Mouse (Mus musculus) midbrain, embryonic 12.5 days (tissue): Measurements from ENCODE around the gene Ccpg1os. TPM values are rescaled to one million over a fixed set of nuclear protein-coding genes. Genes with fewer than 3 reads are reported as not detected.

Experiments used
- ATAC-seq: fragments of 200-750 bp; cut with Nextera tagmentation; 2 replicates; pipeline ENCODE4 v1.8.0; 2017; ENCODE audit warnings: low read depth, moderate TSS enrichment, moderate library complexity; ENCODE audit not compliant: low FRiP score
- H3K27ac ChIP-seq: fragments of 300-500 bp; sonication (generic); replicated peaks from 2 replicates; pipeline ENCODE4 v1.5.1; 2016; ENCODE audit warnings: mild to moderate bottlenecking
- H3K27me3 ChIP-seq: fragments of 300-500 bp; sonication (generic); 2 replicates; pipeline ENCODE4 v1.6.1; 2016; ENCODE audit warnings: mild to moderate bottlenecking
- H3K36me3 ChIP-seq: fragments of 300-500 bp; sonication (generic); 2 replicates; pipeline ENCODE4 v1.6.1; 2016
- H3K4me1 ChIP-seq: fragments of 300-500 bp; sonication (generic); 2 replicates; pipeline ENCODE4 v1.6.1; 2016
- H3K4me2 ChIP-seq: fragments of 300-500 bp; sonication (generic); replicated peaks from 2 replicates; pipeline ENCODE4 v1.6.1; 2016; ENCODE audit warnings: mild to moderate bottlenecking, moderate library complexity
- H3K4me3 ChIP-seq: fragments of 300-500 bp; sonication (generic); 2 replicates; pipeline ENCODE4 v1.5.1; 2016; ENCODE audit warnings: mild to moderate bottlenecking
- H3K9ac ChIP-seq: fragments of 300-500 bp; sonication (generic); replicated peaks from 2 replicates; pipeline ENCODE4 v1.6.1; 2016; ENCODE audit warnings: mild to moderate bottlenecking, moderate library complexity
- H3K9me3 ChIP-seq: fragments of 300-500 bp; sonication (generic); 2 replicates; pipeline ENCODE4 v1.6.1; 2016; ENCODE audit warnings: mild to moderate bottlenecking
- whole genome bisulfite sequencing: fragments of 180-500 bp; shearing (Covaris S2); methylation state at CpG from one replicate; pipeline ENCODE4 v1.1.7; 2016; 5-methylcytosine and 5-hydroxymethylcytosine counted together
- polyA plus RNA-seq: library from polyadenylated mRNA; unstranded; fragments of >200 nt; fragmentation: Nextera tagmentation; extraction: Ambion mirVana; gene quantifications from 2 replicates; pipeline ENCODE4 v1.2.1, GENCODE M21; 2016

The Ccpg1os gene
- polyA plus RNA-seq, 1 experiment from 2014 or later, result 24.1 TPM

GRCm38 (mm10) chr9:73005106-73005505, 19.9 kb upstream of the Ccpg1os start:
- H3K4me1 ChIP-seq, result no peaks in the 10 kb centered on the region
- no peak overlapping the region for H3K27ac ChIP-seq
- no peak for ATAC-seq
- peaks cover 26% of the 10 kb centered on the region for H3K36me3 ChIP-seq
- WGBS, result 85% methylated on average over 6 of the region's 6 CpGs
- H3K27me3 ChIP-seq, result no peaks in the 10 kb centered on the region
- H3K4me3 ChIP-seq, result no peak overlapping the region
- H3K9me3 ChIP-seq, result no peaks in the 10 kb centered on the region
- no peak overlapping the region for H3K9ac ChIP-seq
- H3K4me2 ChIP-seq, result no peak overlapping the region

DNA sequence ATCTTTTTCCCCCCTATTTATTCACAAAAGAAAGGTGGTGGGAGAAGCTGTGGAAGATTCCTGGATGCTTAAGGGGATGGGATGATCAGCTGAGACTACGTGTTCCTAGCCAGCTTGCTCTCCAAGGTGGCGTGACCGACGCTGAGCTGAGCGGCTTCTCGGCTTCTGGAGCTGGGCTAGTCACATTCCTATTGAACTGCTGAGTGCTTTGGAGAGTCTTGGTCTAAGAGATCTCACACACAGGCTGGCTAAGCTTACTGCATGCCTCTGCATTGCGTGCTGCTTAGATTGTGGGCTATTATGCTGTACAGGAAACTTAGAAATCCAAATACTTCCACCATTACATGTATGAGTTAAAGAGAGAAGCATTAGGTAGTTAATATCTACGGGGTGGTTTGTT, 18.9 kb upstream of the Ccpg1os start:
- Histone ChIP-seq H3K4me1 (no peaks in the 10 kb centered on the region), H3K27ac (no peak overlapping the region), H3K4me2 (no peak overlapping the region), H3K36me3 (peaks cover 22% of the 10 kb centered on the region), H3K9me3 (no peaks in the 10 kb centered on the region), H3K27me3 (no peaks in the 10 kb centered on the region), H3K9ac (no peak overlapping the region), H3K4me3 (no peak overlapping the region)
- WGBS, result 84% methylated on average over 8 of the region's 8 CpGs
- ATAC-seq, result no peak

GRCm38 (mm10) chr9:73002177-73002576, 17.0 kb upstream of the Ccpg1os start:
- Histone ChIP-seq H3K9ac (no peak overlapping the region), H3K36me3 (peaks cover 22% of the 10 kb centered on the region), H3K4me3 (no peak overlapping the region), H3K27ac (no peak overlapping the region), H3K4me1 (no peaks in the 10 kb centered on the region), H3K9me3 (no peaks in the 10 kb centered on the region), H3K4me2 (no peak overlapping the region), H3K27me3 (no peaks in the 10 kb centered on the region)
- ATAC-seq, result no peak
- WGBS, result 75% methylated on average over 3 of the region's 3 CpGs

GRCm38 (mm10) chr9:73001314-73002011, 16.3 kb upstream of the Ccpg1os start:
- no peaks in the 10 kb centered on the region for H3K9me3 ChIP-seq
- H3K27me3 ChIP-seq, result no peaks in the 10 kb centered on the region
- no peak overlapping the region for H3K27ac ChIP-seq
- H3K4me1 ChIP-seq, result no peaks in the 10 kb centered on the region
- H3K36me3 ChIP-seq, result peaks cover 22% of the 10 kb centered on the region
- H3K9ac ChIP-seq, result no peak overlapping the region
- no peak for ATAC-seq
- no peak overlapping the region for H3K4me3 ChIP-seq
- no peak overlapping the region for H3K4me2 ChIP-seq
- WGBS, result 87% methylated on average over 13 of the region's 13 CpGs

- no peaks in the 10 kb centered on the region for H3K4me1 ChIP-seq
- no peak for ATAC-seq
- 76% methylated on average over 2 of the region's 2 CpGs for WGBS
Measured at GRCm38 (mm10) chr9:73000487-73000886, 15.3 kb upstream of the Ccpg1os start.

DNA sequence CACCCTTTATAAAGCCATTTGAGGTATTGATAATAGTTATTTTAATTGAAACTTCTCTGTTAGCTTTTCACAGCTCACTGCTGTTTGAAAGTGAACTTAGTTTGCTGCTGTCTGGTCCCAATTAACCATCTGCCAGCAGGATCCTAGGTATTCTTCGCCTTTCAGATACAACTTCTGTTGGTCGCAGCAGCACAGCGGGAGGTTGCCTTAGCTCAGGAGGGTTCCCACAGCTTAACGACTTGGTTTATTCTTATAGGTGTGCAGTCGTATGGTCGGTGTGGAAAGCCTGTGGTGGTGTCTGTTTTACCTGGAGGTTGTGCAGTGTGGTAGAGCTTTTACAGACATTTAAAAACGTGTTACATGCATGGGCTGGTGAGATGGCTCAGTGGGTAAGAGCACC, 11.6 kb upstream of the Ccpg1os start:
- H3K27ac ChIP-seq, result no peak overlapping the region

More at GRCm38 (mm10) chr9:73000487-73000886, 15.3 kb upstream of the Ccpg1os start:
- Histone ChIP-seq H3K27ac (no peak overlapping the region), H3K36me3 (peaks cover 13% of the 10 kb centered on the region), H3K4me3 (no peak overlapping the region), H3K9me3 (no peaks in the 10 kb centered on the region), H3K4me2 (no peak overlapping the region), H3K27me3 (no peaks in the 10 kb centered on the region), H3K9ac (no peak overlapping the region)

DNA sequence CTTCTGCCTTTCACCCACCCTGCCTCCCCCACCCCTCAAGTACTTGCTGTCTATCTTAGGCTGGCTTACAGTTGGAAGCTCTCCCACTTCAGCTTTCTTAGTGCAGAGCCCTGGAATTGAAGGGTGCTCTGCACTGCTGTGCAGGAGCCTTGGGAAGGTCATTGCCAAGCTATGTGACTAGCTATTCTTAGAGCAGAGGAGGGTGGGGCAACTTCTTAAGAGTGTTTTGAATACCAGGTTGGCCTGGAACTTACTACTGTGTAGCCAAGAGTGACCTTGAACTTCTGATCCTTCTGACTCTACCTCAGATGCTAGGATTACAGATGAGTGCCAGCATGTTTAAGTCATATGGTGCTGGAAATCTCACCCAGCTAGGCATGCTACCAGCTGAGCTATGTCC, 11.0 kb upstream of the Ccpg1os start:
- no peaks in the 10 kb centered on the region for H3K4me1 ChIP-seq
- no peak overlapping the region for H3K9ac ChIP-seq
- H3K36me3 ChIP-seq, result no peaks in the 10 kb centered on the region
- no peak overlapping the region for H3K27ac ChIP-seq
- H3K9me3 ChIP-seq, result no peaks in the 10 kb centered on the region
- no peaks in the 10 kb centered on the region for H3K27me3 ChIP-seq
- no peak overlapping the region for H3K4me2 ChIP-seq
- no peak overlapping the region for H3K4me3 ChIP-seq
- ATAC-seq, result no peak

More for the DNA sequence above, 11.6 kb upstream of the Ccpg1os start:
- H3K4me2 ChIP-seq, result no peak overlapping the region
- WGBS, result 62% methylated on average over 7 of the region's 7 CpGs
- H3K27me3 ChIP-seq, result no peaks in the 10 kb centered on the region
- no peaks in the 10 kb centered on the region for H3K4me1 ChIP-seq
- H3K36me3 ChIP-seq, result 0 out of 2 replicates have a peak, but pooled peaks cover under 1% of the 10 kb centered on the region
- no peaks in the 10 kb centered on the region for H3K9me3 ChIP-seq
- H3K4me3 ChIP-seq, result no peak overlapping the region
- H3K9ac ChIP-seq, result no peak overlapping the region
- no peak for ATAC-seq

- 87% methylated on average over 5 of the region's 5 CpGs for WGBS
- no peaks in the 10 kb centered on the region for H3K4me1 ChIP-seq
- no peaks in the 10 kb centered on the region for H3K9me3 ChIP-seq
- no peaks in the 10 kb centered on the region for H3K27me3 ChIP-seq
- no peak for ATAC-seq
- H3K36me3 ChIP-seq, result no peaks in the 10 kb centered on the region
- H3K27ac ChIP-seq, result no peak overlapping the region
- no peak overlapping the region for H3K4me2 ChIP-seq
- H3K9ac ChIP-seq, result no peak overlapping the region
- no peak overlapping the region for H3K4me3 ChIP-seq
Measured at GRCm38 (mm10) chr9:72992576-72992975, 7.4 kb upstream of the Ccpg1os start.

GRCm38 (mm10) chr9:72991420-72991819, 6.2 kb upstream of the Ccpg1os start:
- Histone ChIP-seq H3K9ac (no peak overlapping the region), H3K36me3 (no peaks in the 10 kb centered on the region), H3K27me3 (no peaks in the 10 kb centered on the region), H3K27ac (no peak overlapping the region), H3K9me3 (no peaks in the 10 kb centered on the region), H3K4me1 (peaks cover 3% of the 10 kb centered on the region), H3K4me2 (no peak overlapping the region), H3K4me3 (no peak overlapping the region)
- ATAC-seq, result no peak
- WGBS, result 94% methylated on average over 2 of the region's 2 CpGs

DNA sequence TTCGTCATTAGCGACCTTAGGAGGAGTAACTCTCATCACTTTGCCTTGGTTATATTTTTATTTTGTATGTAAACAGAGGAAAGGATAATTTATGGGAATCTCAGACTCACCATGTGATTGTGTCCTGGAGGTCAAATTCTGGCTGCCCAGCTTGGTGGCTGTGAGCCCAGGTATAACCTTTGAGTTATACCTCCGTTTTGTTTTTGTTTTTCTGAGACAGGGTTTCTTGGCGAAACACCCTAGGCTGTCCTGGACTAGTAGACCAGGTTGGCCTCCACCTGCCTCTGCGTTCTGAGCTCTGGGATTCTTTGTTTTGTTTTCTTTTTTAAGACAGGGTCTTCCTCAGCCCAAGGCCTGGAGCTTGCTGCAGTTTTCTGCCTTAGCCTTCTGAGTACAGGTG, 3.5 kb upstream of the Ccpg1os start:
- Histone ChIP-seq H3K4me1 (peaks cover 16% of the 10 kb centered on the region), H3K9ac (no peak overlapping the region), H3K9me3 (no peaks in the 10 kb centered on the region), H3K27ac (no peak overlapping the region), H3K36me3 (no peaks in the 10 kb centered on the region), H3K4me2 (no peak overlapping the region), H3K27me3 (no peaks in the 10 kb centered on the region), H3K4me3 (no peak overlapping the region)
- 80% methylated on average over 5 of the region's 5 CpGs for WGBS
- no peak for ATAC-seq

GRCm38 (mm10) chr9:72987703-72988102, 2.5 kb upstream of the Ccpg1os start:
- no peak overlapping the region for H3K9ac ChIP-seq
- no peaks in the 10 kb centered on the region for H3K27me3 ChIP-seq
- H3K36me3 ChIP-seq, result no peaks in the 10 kb centered on the region
- H3K4me3 ChIP-seq, result no peak overlapping the region
- H3K27ac ChIP-seq, result no peak overlapping the region
- H3K4me2 ChIP-seq, result no peak overlapping the region
- H3K4me1 ChIP-seq, result peaks cover 16% of the 10 kb centered on the region
- WGBS, result 57% methylated on average over 3 of the region's 3 CpGs
- ATAC-seq, result no peak
- H3K9me3 ChIP-seq, result no peaks in the 10 kb centered on the region

- Histone ChIP-seq H3K9ac (no peak overlapping the region), H3K4me3 (no peak overlapping the region), H3K4me1 (peaks cover 16% of the 10 kb centered on the region), H3K9me3 (no peaks in the 10 kb centered on the region), H3K4me2 (no peak overlapping the region), H3K27ac (no peak overlapping the region), H3K36me3 (no peaks in the 10 kb centered on the region), H3K27me3 (no peaks in the 10 kb centered on the region)
- no peak for ATAC-seq
- 79% methylated on average over 2 of the region's 2 CpGs for WGBS
Measured at GRCm38 (mm10) chr9:72983066-72983465, 2.1 kb downstream of the Ccpg1os start.

- no peak overlapping the region for H3K4me3 ChIP-seq
Measured at GRCm38 (mm10) chr9:72975242-72975641, 9.9 kb downstream of the Ccpg1os start.

More at GRCm38 (mm10) chr9:72975242-72975641, 9.9 kb downstream of the Ccpg1os start:
- WGBS, result 86% methylated on average over 1 of the region's 1 CpGs
- no peaks in the 10 kb centered on the region for H3K27me3 ChIP-seq
- H3K4me2 ChIP-seq, result no peak overlapping the region
- no peak overlapping the region for H3K27ac ChIP-seq
- ATAC-seq, result no peak
- no peaks in the 10 kb centered on the region for H3K36me3 ChIP-seq
- H3K9ac ChIP-seq, result no peak overlapping the region
- H3K4me1 ChIP-seq, result no peaks in the 10 kb centered on the region
- no peaks in the 10 kb centered on the region for H3K9me3 ChIP-seq
